Mouse (Mus musculus): ENCODE measurements around the gene Aga. TPM values are rescaled to one million over a fixed set of nuclear protein-coding genes. Genes with fewer than 3 reads are reported as not detected.
A peak's percentile ranks its signal among the peaks of the same experiment; 100 is the strongest.
"Not testable (repeated sequence)": the region's sequence is repeated elsewhere in the genome, so short reads cannot be mapped to it uniquely, and the experiment has no call there.

The Aga gene
- polyA plus RNA-seq (2012; rRNA removed), result 3.0 and 5.3 TPM in 2 replicates
- 14.1 and 17.0 TPM in 2 replicates for polyA plus RNA-seq (2014; fragmentation: Nextera tagmentation; extraction: Ambion mirVana)

- ATAC-seq (ENCODE audit: insufficient read depth), result peak; percentile 99
- Histone ChIP-seq H3K4me3 (ENCODE audit: insufficient read depth in 1 of 2, low read depth in 2 of 2, low read length in 2 of 2) (peak within 1 kb of the TSS; percentile 56 to 85), H3K36me3 (replicated peaks; ENCODE audit: control insufficient read depth, insufficient read depth, low read depth) (no peaks in the 10 kb centered on the region; the same call in 1 of the 2 replicates), H3K9me3 (ENCODE audit: control insufficient read depth, low read length) (no peaks in the 10 kb centered on the region), H3K4me2 (ENCODE audit: low read depth) (peak within 1 kb of the TSS; percentile 61), H3K4me1 (replicated peaks; ENCODE audit: control insufficient read depth in 2 of 2, insufficient read depth in 2 of 2, low read length in 1 of 2) (peaks cover 0 to 2% of the 10 kb centered on the region in 2 experiments; a peak in 1 of 4 replicates), H3K27ac (no peak within 1 kb of the TSS), H3K9ac (replicated peaks) (peak within 1 kb of the TSS; percentile 69), H3K27me3 (ENCODE audit: control insufficient read depth, insufficient read depth, low read length) (no peaks in the 10 kb centered on the region)
- TF ChIP-seq EP300 (IDR thresholded peaks at IDR 0.05; ENCODE audit: low read depth), result peak; percentile 27; the same call in 1 of the 2 replicates
- TF ChIP-seq CTCF (IDR thresholded peaks at IDR 0.05; ENCODE audit: low read depth), result no peak
- peak; percentile 81 to 83 (median 82) for DNase-seq (ENCODE audit: low read depth in 3 of 3, low spot score in 3 of 3)
- WGBS (ENCODE audit: insufficient replicate concordance), result under 1% methylated on average over 24 of the region's 24 CpGs
Observed at GRCm38 (mm10) chr8:53511551-53512127, at the start of gene Aga. Gene Aga, plus strand, starts transcription at chr8:53511727.

- 34% methylated on average over 2 of the region's 2 CpGs for WGBS (ENCODE audit: insufficient replicate concordance)
- Histone ChIP-seq H3K4me2 (ENCODE audit: low read depth) (no peak overlapping the region), H3K9me3 (ENCODE audit: control insufficient read depth, low read length) (no peaks in the 10 kb centered on the region), H3K27ac (no peak overlapping the region), H3K9ac (replicated peaks) (no peak overlapping the region), H3K27me3 (ENCODE audit: control insufficient read depth, insufficient read depth, low read length) (no peaks in the 10 kb centered on the region), H3K4me1 (replicated peaks; ENCODE audit: control insufficient read depth in 2 of 2, insufficient read depth in 2 of 2, low read length in 1 of 2) (no peaks in the 10 kb centered on the region), H3K4me3 (ENCODE audit: insufficient read depth in 1 of 2, low read depth in 2 of 2, low read length in 2 of 2) (no peak overlapping the region), H3K36me3 (replicated peaks; ENCODE audit: control insufficient read depth, insufficient read depth, low read depth) (no peaks in the 10 kb centered on the region)
- no peak for TF ChIP-seq CTCF (IDR thresholded peaks at IDR 0.05; ENCODE audit: low read depth)
- no peak for TF ChIP-seq EP300 (IDR thresholded peaks at IDR 0.05; ENCODE audit: low read depth)
- DNase-seq (ENCODE audit: low read depth in 3 of 3, low spot score in 3 of 3) (no peak), ATAC-seq (ENCODE audit: insufficient read depth) (no peak)
Observed at GRCm38 (mm10) chr8:53489063-53489462, 22.5 kb upstream of the Aga start.

GRCm38 (mm10) chr8:53496216-53496615, 15.3 kb upstream of the Aga start:
- Histone ChIP-seq H3K36me3 (replicated peaks; ENCODE audit: control insufficient read depth, insufficient read depth, low read depth) (no peaks in the 10 kb centered on the region), H3K4me3 (ENCODE audit: insufficient read depth in 1 of 2, low read depth in 2 of 2, low read length in 2 of 2) (no peak overlapping the region), H3K9ac (replicated peaks) (no peak overlapping the region), H3K27ac (no peak overlapping the region), H3K4me1 (replicated peaks; ENCODE audit: control insufficient read depth in 2 of 2, insufficient read depth in 2 of 2, low read length in 1 of 2) (no peaks in the 10 kb centered on the region), H3K27me3 (ENCODE audit: control insufficient read depth, insufficient read depth, low read length) (no peaks in the 10 kb centered on the region), H3K4me2 (ENCODE audit: low read depth) (no peak overlapping the region), H3K9me3 (ENCODE audit: control insufficient read depth, low read length) (no peaks in the 10 kb centered on the region)
- 20% methylated on average over 1 of the region's 1 CpGs for WGBS (ENCODE audit: insufficient replicate concordance)
- no peak for TF ChIP-seq CTCF (IDR thresholded peaks at IDR 0.05; ENCODE audit: low read depth)
- TF ChIP-seq EP300 (IDR thresholded peaks at IDR 0.05; ENCODE audit: low read depth), result no peak
- ATAC-seq (ENCODE audit: insufficient read depth), result no peak
- no peak for DNase-seq (ENCODE audit: low read depth in 3 of 3, low spot score in 3 of 3)

DNA sequence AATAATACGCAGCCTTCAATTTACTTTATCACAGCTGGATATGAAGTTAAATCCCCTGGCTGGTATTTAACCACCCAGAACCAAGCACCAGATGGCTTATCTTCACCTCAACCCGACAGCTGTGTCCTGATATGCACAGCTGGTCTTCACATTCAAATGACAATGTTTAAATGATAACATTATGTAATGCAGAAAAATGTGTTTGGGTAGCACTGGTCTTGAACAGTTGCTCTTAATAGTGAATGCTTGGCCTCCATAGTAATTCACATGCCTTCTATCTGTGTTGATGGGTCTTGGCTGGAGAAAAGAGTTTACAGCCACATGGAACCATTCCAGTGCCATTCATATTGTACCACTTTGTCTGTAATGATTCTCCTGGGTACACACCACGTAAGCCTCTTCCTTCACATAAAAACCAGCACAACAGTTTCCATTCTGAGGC, 14.6 kb upstream of the Aga start:
- H3K27me3 ChIP-seq (ENCODE audit: control insufficient read depth, insufficient read depth, low read length), result no peaks in the 10 kb centered on the region
- no peak overlapping the region for H3K4me2 ChIP-seq (ENCODE audit: low read depth)
- H3K27ac ChIP-seq, result no peak overlapping the region
- no peak for DNase-seq (ENCODE audit: low read depth in 3 of 3, low spot score in 3 of 3)
- 48% methylated on average over 3 of the region's 3 CpGs for WGBS (ENCODE audit: insufficient replicate concordance)
- H3K36me3 ChIP-seq (replicated peaks; ENCODE audit: control insufficient read depth, insufficient read depth, low read depth), result no peaks in the 10 kb centered on the region
- H3K4me3 ChIP-seq (ENCODE audit: insufficient read depth in 1 of 2, low read depth in 2 of 2, low read length in 2 of 2), result no peak overlapping the region
- no peak overlapping the region for H3K9ac ChIP-seq (replicated peaks)
- H3K4me1 ChIP-seq (replicated peaks; ENCODE audit: control insufficient read depth in 2 of 2, insufficient read depth in 2 of 2, low read length in 1 of 2), result no peaks in the 10 kb centered on the region
- no peaks in the 10 kb centered on the region for H3K9me3 ChIP-seq (ENCODE audit: control insufficient read depth, low read length)
- no peak for TF ChIP-seq CTCF (IDR thresholded peaks at IDR 0.05; ENCODE audit: low read depth)
- TF ChIP-seq EP300 (IDR thresholded peaks at IDR 0.05; ENCODE audit: low read depth), result no peak
- no peak for ATAC-seq (ENCODE audit: insufficient read depth)

GRCm38 (mm10) chr8:53538049-53538448, 26.5 kb downstream of the Aga start:
- H3K36me3 ChIP-seq (replicated peaks; ENCODE audit: control insufficient read depth, insufficient read depth, low read depth); H3K4me1 ChIP-seq (replicated peaks; ENCODE audit: control insufficient read depth in 2 of 2, insufficient read depth in 2 of 2, low read length in 1 of 2); DNase-seq (ENCODE audit: low read depth in 3 of 3, low spot score in 3 of 3); H3K27ac ChIP-seq; H3K4me2 ChIP-seq (ENCODE audit: low read depth); H3K27me3 ChIP-seq (ENCODE audit: control insufficient read depth, insufficient read depth, low read length); ATAC-seq (ENCODE audit: insufficient read depth); H3K9ac ChIP-seq (replicated peaks); H3K4me3 ChIP-seq (ENCODE audit: insufficient read depth in 1 of 2, low read depth in 2 of 2, low read length in 2 of 2); H3K9me3 ChIP-seq (ENCODE audit: control insufficient read depth, low read length): not testable (repeated sequence)
- WGBS (ENCODE audit: insufficient replicate concordance), result 50% methylated on average over 3 of the region's 3 CpGs
